Comparison of ENCODE assay signal across 26 mouse cellular contexts in genomic region chr5:8242660-8243059, GRCm38 (mm10).
DNase-seq lines count a peak whose midpoint lies in the region; ATAC-seq lines count a peak whose summit lies in the region.
"Had no signal": no experiment of that assay in that cellular context is flagged by ENCODE, and none has a peak within 500 bp of the region (broad histone marks: within the 10 kb centered on the region; RNA-seq: fewer than 3 reads in every experiment).

No protein-coding gene starts in this region.

- H3K27me3 ChIP-seq in kidney, embryonic 15.5 days = no peaks in the 10 kb centered on the region
- H3K27me3 ChIP-seq: embryonic facial prominence, embryonic 12.5 days; forebrain, embryonic 12.5 days; liver, embryonic 15.5 days; lung, embryonic 15.5 days; neural tube, embryonic 13.5 days had no signal

- intact Hi-C loops in left cerebral cortex, postnatal 4 days (cut with DNase I) = no loop called here
- intact Hi-C loops in left cerebral cortex, postnatal 14 days (cut with DNase I) = no loop called here

- no peak for DNase-seq in cerebellum, postnatal 4 days (ENCODE audit: low spot score in 2 of 2)
- peak; percentile 8 for DNase-seq in left cerebral cortex, postnatal 4 days
- DNase-seq in left cerebral cortex, postnatal 14 days (ENCODE audit: low spot score in 2 of 2) = no peak
- DNase-seq in brain, adult 2 months (ENCODE audit: low read depth, low spot score) = peak; percentile 89
- DNase-seq in cerebellum, adult 9-10 months = peak; percentile 83
- no peak for DNase-seq in spleen, adult 12 weeks (ENCODE audit: low spot score)
- DNase-seq: adrenal gland, adult 8-10 months; gastrocnemius, postnatal 10 days; kidney, adult 2 months; kidney, postnatal 10 days; liver; lung, postnatal 36 days; right cerebral cortex, adult 18-20 months had no signal

- no peaks in the 10 kb centered on the region for H3K9me3 ChIP-seq in kidney, embryonic 15.5 days (replicated peaks)
- H3K9me3 ChIP-seq: embryonic facial prominence, embryonic 12.5 days; forebrain, embryonic 12.5 days; limb, embryonic 10.5 days; liver, embryonic 15.5 days; lung, embryonic 15.5 days; neural tube, embryonic 13.5 days had no signal

- no peak overlapping the region for H3K27ac ChIP-seq in kidney, embryonic 15.5 days
- H3K27ac ChIP-seq: embryonic facial prominence, embryonic 12.5 days; forebrain, embryonic 12.5 days; left cerebral cortex, adult 2 months; limb, embryonic 10.5 days; liver, embryonic 15.5 days; lung, embryonic 15.5 days; neural tube, embryonic 13.5 days; stomach, postnatal 0 days had no signal

- H3K36me3 ChIP-seq in kidney, embryonic 15.5 days = no peaks in the 10 kb centered on the region
- H3K36me3 ChIP-seq: embryonic facial prominence, embryonic 12.5 days; forebrain, embryonic 12.5 days; limb, embryonic 10.5 days; liver, embryonic 15.5 days; lung, embryonic 15.5 days; neural tube, embryonic 13.5 days had no signal

- no peak overlapping the region for H3K4me2 ChIP-seq in kidney, embryonic 15.5 days
- H3K4me2 ChIP-seq: embryonic facial prominence, embryonic 12.5 days; forebrain, embryonic 12.5 days; heart, embryonic 11.5 days; liver, embryonic 15.5 days; lung, embryonic 15.5 days; neural tube, embryonic 13.5 days had no signal

- peak; percentile 76 for ATAC-seq in cerebellum, adult (ENCODE audit: insufficient number of reproducible peaks, low FRiP score, low TSS enrichment)
- ATAC-seq in kidney, embryonic 15.5 days (replicated peaks; ENCODE audit: low FRiP score) = no peak; the same call in 1 of the 2 replicates
- ATAC-seq: activated CD4-positive, CD25-positive, alpha-beta regulatory T cell, adult 4 months; inflammation-experienced regulatory T-cells, adult 6 months had no signal

- no peak overlapping the region for H3K9ac ChIP-seq in kidney, embryonic 15.5 days
- H3K9ac ChIP-seq: embryonic facial prominence, embryonic 12.5 days; forebrain, embryonic 12.5 days; liver, embryonic 15.5 days; lung, embryonic 15.5 days; neural tube, embryonic 13.5 days had no signal

- H3K4me1 ChIP-seq in kidney, embryonic 15.5 days = no peaks in the 10 kb centered on the region
- H3K4me1 ChIP-seq: embryonic facial prominence, embryonic 12.5 days; forebrain, embryonic 12.5 days; limb, embryonic 10.5 days; liver, embryonic 15.5 days; lung, embryonic 15.5 days; neural tube, embryonic 13.5 days had no signal

- 82% methylated on average over 1 of the region's 1 CpGs for WGBS in kidney, embryonic 15.5 days

- H3K4me3 ChIP-seq in kidney, embryonic 15.5 days (replicated peaks) = no peak overlapping the region
- H3K4me3 ChIP-seq: embryonic facial prominence, embryonic 12.5 days; forebrain, embryonic 12.5 days; left cerebral cortex, adult 2 months; limb, embryonic 10.5 days; liver, embryonic 15.5 days; lung, embryonic 15.5 days; neural tube, embryonic 13.5 days had no signal

Comparison
In these comparisons a context has a peak if more than half of its experiments do, and no peak if none do; other contexts are left out.
1. DNase-seq: peak in left cerebral cortex, postnatal 4 days (single experiment), brain, adult 2 months (single experiment) and cerebellum, adult 9-10 months (single experiment); none in cerebellum, postnatal 4 days (0 of 2), left cerebral cortex, postnatal 14 days (0 of 2) and spleen, adult 12 weeks (single experiment).